Mouse (Mus musculus): ENCODE results near the gene D17Wsu92e.

- TF ChIP-seq POLR2A (IDR thresholded peaks at IDR 0.05; ENCODE audit: insufficient read depth, low read depth, low read length) (no peak), CTCF (IDR thresholded peaks at IDR 0.05) (no peak)
Observed at GRCm38 (mm10) chr17:27732152-27732551, 88.3 kb downstream of the D17Wsu92e start.
